Mouse (Mus musculus): ENCODE results near the gene Kcnj14. TPM values are rescaled to one million over a fixed set of nuclear protein-coding genes. Genes with fewer than 3 reads are reported as not detected.

Gene Kcnj14
- total and polyA plus RNA-seq, 3 experiments, result 0.39 to 1.3 TPM; not detected in 1

GRCm38 (mm10) chr7:45801348-45801747, 23.2 kb downstream of the Kcnj14 start:
- no peaks in the 10 kb centered on the region; the same call in 1 of the 2 replicates for H3K79me2 ChIP-seq (ENCODE audit: control insufficient read depth, insufficient read depth, low read length, poor library complexity)
- peaks cover 9 to 13% of the 10 kb centered on the region in 2 experiments; a peak in 3 of 4 replicates for H3K4me1 ChIP-seq (ENCODE audit: control insufficient read depth in 1 of 2, insufficient read depth in 2 of 2, low read length in 2 of 2)
- H3K27me3 ChIP-seq (ENCODE audit: control insufficient read depth in 1 of 2, insufficient read depth in 2 of 2, low read length in 2 of 2), result no peaks in the 10 kb centered on the region
- H3K27ac ChIP-seq (ENCODE audit: control insufficient read depth, low read depth, low read length), result no peak overlapping the region
- peak overlapping the region; percentile 60 to 61 for H3K4me3 ChIP-seq (ENCODE audit: control insufficient read depth in 1 of 2, insufficient read depth in 1 of 2, low read depth in 2 of 2, low read length in 2 of 2)
- H3K36me3 ChIP-seq (ENCODE audit: control insufficient read depth in 1 of 2, insufficient read depth in 2 of 2, low read length in 2 of 2), result peaks cover 0 to 4% of the 10 kb centered on the region in 2 experiments; a peak in 1 of 4 replicates
- peak; percentile 94 for DNase-seq (ENCODE audit: low read depth, low spot score)
- peak overlapping the region; percentile 56 for H3K9ac ChIP-seq (ENCODE audit: control insufficient read depth, low read depth, low read length, poor library complexity, severe bottlenecking)
- no peaks in the 10 kb centered on the region for H3K9me3 ChIP-seq (replicated peaks; ENCODE audit: insufficient read depth, low read length)
- TF ChIP-seq MAZ (IDR thresholded peaks at IDR 0.05; ENCODE audit: low read depth, low read length), result peak; percentile 74; the same call in 1 of the 2 replicates
- peak; percentile 45; the same call in 1 of the 2 replicates for TF ChIP-seq MAX (IDR thresholded peaks at IDR 0.05; ENCODE audit: low read length)
- TF ChIP-seq ZNF384 (IDR thresholded peaks at IDR 0.05; ENCODE audit: low read depth, low read length), result peak; percentile 65
- no peak for TF ChIP-seq USF1 (IDR thresholded peaks at IDR 0.05; ENCODE audit: low read depth, low read length)
- no peak for TF ChIP-seq ZMIZ1 (IDR thresholded peaks at IDR 0.05; ENCODE audit: low read depth, low read length)
- no peak for TF ChIP-seq GABPA (IDR thresholded peaks at IDR 0.05; ENCODE audit: low read depth, low read length)
- 0 out of 2 replicates have a peak, but pooled peaks have one; percentile 30 for TF ChIP-seq BHLHE40 (IDR thresholded peaks at IDR 0.05; ENCODE audit: borderline replicate concordance, low read depth, low read length)
- TF ChIP-seq UBTF (IDR thresholded peaks at IDR 0.05; ENCODE audit: borderline replicate concordance, insufficient read depth, low read depth, low read length), result no peak
- no peak for TF ChIP-seq TCF12 (IDR thresholded peaks at IDR 0.05; ENCODE audit: low read depth, low read length)
- peak; percentile 80; the same call in 1 of the 2 replicates for TF ChIP-seq MYC (IDR thresholded peaks at IDR 0.05; ENCODE audit: low read depth, low read length)
- TF ChIP-seq RCOR1 (IDR thresholded peaks at IDR 0.05; ENCODE audit: low read depth, low read length), result no peak
- TF ChIP-seq MXI1 (IDR thresholded peaks at IDR 0.05; ENCODE audit: low read depth, low read length), result peak; percentile 70
- TF ChIP-seq POLR2A (IDR thresholded peaks at IDR 0.05; ENCODE audit: control insufficient read depth in 1 of 2, insufficient read depth in 1 of 2, low read depth in 1 of 2, low read length in 2 of 2, poor library complexity in 1 of 2), result no peak
- TF ChIP-seq EP300 (IDR thresholded peaks at IDR 0.05; ENCODE audit: low read depth in 1 of 2, low read length in 2 of 2), result 0 out of 4 replicates have a peak, but pooled peaks of 1 of the 2 experiments have one; percentile 23
- peak; percentile 93 for TF ChIP-seq ZC3H11A (IDR thresholded peaks at IDR 0.05; ENCODE audit: low read depth, low read length)
- TF ChIP-seq NRF1 (IDR thresholded peaks at IDR 0.05; ENCODE audit: insufficient read depth, low read depth, low read length, poor library complexity, severe bottlenecking), result 0 out of 2 replicates have a peak, but pooled peaks have one; percentile 18
- TF ChIP-seq E2F4 (IDR thresholded peaks at IDR 0.05; ENCODE audit: borderline replicate concordance, low read depth, low read length), result no peak
- no peak for TF ChIP-seq USF2 (IDR thresholded peaks at IDR 0.05; ENCODE audit: borderline replicate concordance in 1 of 2, insufficient read depth in 1 of 2, low read depth in 1 of 2, low read length in 2 of 2)
- no peak for TF ChIP-seq GATA1 (IDR thresholded peaks at IDR 0.05; ENCODE audit: low read depth, low read length)
- no peak for TF ChIP-seq MEF2A (IDR thresholded peaks at IDR 0.05; ENCODE audit: extremely low read depth, insufficient replicate concordance, low read depth, low read length, poor library complexity, severe bottlenecking)
- TF ChIP-seq SMC3 (IDR thresholded peaks at IDR 0.05; ENCODE audit: low read depth, low read length), result peak; percentile 99
- no peak for TF ChIP-seq TBP (IDR thresholded peaks at IDR 0.05; ENCODE audit: low read depth, low read length)
- TF ChIP-seq CHD2 (IDR thresholded peaks at IDR 0.05; ENCODE audit: low read length), result no peak
- no peak for TF ChIP-seq POLR2AphosphoS2 (IDR thresholded peaks at IDR 0.05; ENCODE audit: low read length)
- no peak for TF ChIP-seq NELFE (IDR thresholded peaks at IDR 0.05; ENCODE audit: low read depth, low read length)
- TF ChIP-seq TAL1 (IDR thresholded peaks at IDR 0.05; ENCODE audit: low read length), result no peak
- TF ChIP-seq RAD21 (IDR thresholded peaks at IDR 0.05; ENCODE audit: low read depth, low read length), result peak; percentile 86
- no peak for TF ChIP-seq ZKSCAN1 (IDR thresholded peaks at IDR 0.05; ENCODE audit: low read depth, low read length)
- no peak for TF ChIP-seq ETS1 (IDR thresholded peaks at IDR 0.05; ENCODE audit: low read depth, low read length)
- no peak for TF ChIP-seq ELF1 (IDR thresholded peaks at IDR 0.05; ENCODE audit: low read depth, low read length)
- TF ChIP-seq JUND (IDR thresholded peaks at IDR 0.05; ENCODE audit: low read depth, low read length), result peak; percentile 59; the same call in 1 of the 2 replicates
- TF ChIP-seq SIN3A (IDR thresholded peaks at IDR 0.05; ENCODE audit: low read length), result peak; percentile 86
- TF ChIP-seq MYB (IDR thresholded peaks at IDR 0.05; ENCODE audit: low read depth, low read length), result no peak
- 0 out of 2 replicates have a peak, but pooled peaks have one; percentile 61 for TF ChIP-seq CHD1 (IDR thresholded peaks at IDR 0.05; ENCODE audit: low read depth, low read length)
- TF ChIP-seq MAFK (IDR thresholded peaks at IDR 0.05; ENCODE audit: borderline replicate concordance, low read depth, low read length), result no peak
- peak; percentile 73 for TF ChIP-seq HCFC1 (IDR thresholded peaks at IDR 0.05; ENCODE audit: low read depth, low read length)
- TF ChIP-seq KAT2A (conservative IDR thresholded peaks at IDR 0.05; ENCODE audit: low read depth, low read length), result no peak; the same call in 1 of the 2 replicates
